Mouse (Mus musculus): ENCODE results near the gene Gucd1. TPM values are rescaled to one million over a fixed set of nuclear protein-coding genes. Genes with fewer than 3 reads are reported as not detected.

Gene Gucd1
- polyA plus RNA-seq, 1 experiment from 2014 or later, result 19.6 TPM

GRCm38 (mm10) chr10:75558515-75558914 lies 40.7 kb upstream of the Gucd1 start:
- 21% methylated on average over 3 of the region's 3 CpGs for WGBS
- ATAC-seq (ENCODE audit: low read depth), result 0 out of 2 replicates have a peak, but pooled peaks have one; percentile 9
- H3K9me3 ChIP-seq, result no peaks in the 10 kb centered on the region
- H3K27ac ChIP-seq (replicated peaks), result peak overlapping the region; percentile 96
- peaks cover 57% of the 10 kb centered on the region for H3K4me1 ChIP-seq (replicated peaks)
- H3K36me3 ChIP-seq, result peaks cover 33% of the 10 kb centered on the region
- peak overlapping the region; percentile 95 for H3K9ac ChIP-seq
- peak overlapping the region; percentile 67 for H3K4me3 ChIP-seq
- H3K27me3 ChIP-seq, result peaks cover 25% of the 10 kb centered on the region
- H3K4me2 ChIP-seq, result peak overlapping the region; percentile 70

- peaks cover 53% of the 10 kb centered on the region for H3K4me1 ChIP-seq (replicated peaks)
- no peaks in the 10 kb centered on the region for H3K9me3 ChIP-seq
- no peak overlapping the region for H3K4me3 ChIP-seq
- H3K36me3 ChIP-seq, result peaks cover 41% of the 10 kb centered on the region
- ATAC-seq (ENCODE audit: low read depth), result peak; percentile 54
- H3K27ac ChIP-seq (replicated peaks), result peak overlapping the region; percentile 77
- H3K9ac ChIP-seq, result 0 out of 2 replicates have a peak overlapping the region, but pooled peaks have one; percentile 22
- H3K27me3 ChIP-seq, result peaks cover 5% of the 10 kb centered on the region
- H3K4me2 ChIP-seq, result no peak overlapping the region
- 35% methylated on average over 9 of the region's 9 CpGs for WGBS
Measured at GRCm38 (mm10) chr10:75556026-75556425, 38.3 kb upstream of the Gucd1 start.

- Histone ChIP-seq H3K4me2 (no peak overlapping the region), H3K4me1 (replicated peaks) (peaks cover 49% of the 10 kb centered on the region), H3K4me3 (no peak overlapping the region), H3K9ac (no peak overlapping the region), H3K27me3 (peaks cover under 1% of the 10 kb centered on the region), H3K27ac (replicated peaks) (peak overlapping the region; percentile 77), H3K9me3 (no peaks in the 10 kb centered on the region), H3K36me3 (peaks cover 41% of the 10 kb centered on the region)
- ATAC-seq (ENCODE audit: low read depth), result no peak
- 73% methylated on average over 6 of the region's 6 CpGs for WGBS
Measured at GRCm38 (mm10) chr10:75555557-75555956, 37.8 kb upstream of the Gucd1 start.

- no peak overlapping the region for H3K9ac ChIP-seq
- 92% methylated on average over 8 of the region's 8 CpGs for WGBS
- no peak overlapping the region for H3K4me3 ChIP-seq
Measured at GRCm38 (mm10) chr10:75554090-75554489, 36.3 kb upstream of the Gucd1 start.

GRCm38 (mm10) chr10:75552701-75553450 lies 35.1 kb upstream of the Gucd1 start:
- H3K4me3 ChIP-seq, result no peak overlapping the region
- no peaks in the 10 kb centered on the region; the same call in 1 of the 2 replicates for H3K27me3 ChIP-seq
- no peaks in the 10 kb centered on the region for H3K9me3 ChIP-seq
- H3K4me2 ChIP-seq, result no peak overlapping the region
- H3K9ac ChIP-seq, result no peak overlapping the region
- H3K36me3 ChIP-seq, result peaks cover 41% of the 10 kb centered on the region
- WGBS, result 72% methylated on average over 13 of the region's 13 CpGs
- ATAC-seq (ENCODE audit: low read depth), result no peak
- H3K27ac ChIP-seq (replicated peaks), result no peak overlapping the region
- H3K4me1 ChIP-seq (replicated peaks), result peaks cover 31% of the 10 kb centered on the region

More at GRCm38 (mm10) chr10:75554090-75554489, 36.3 kb upstream of the Gucd1 start:
- H3K27ac ChIP-seq (replicated peaks), result no peak overlapping the region
- peaks cover 37% of the 10 kb centered on the region for H3K4me1 ChIP-seq (replicated peaks)
- no peaks in the 10 kb centered on the region for H3K9me3 ChIP-seq
- no peak overlapping the region for H3K4me2 ChIP-seq
- no peak for ATAC-seq (ENCODE audit: low read depth)
- no peaks in the 10 kb centered on the region; the same call in 1 of the 2 replicates for H3K27me3 ChIP-seq
- H3K36me3 ChIP-seq, result peaks cover 41% of the 10 kb centered on the region

GRCm38 (mm10) chr10:75552106-75552505 lies 34.3 kb upstream of the Gucd1 start:
- no peak for ATAC-seq (ENCODE audit: low read depth)
- peaks cover 40% of the 10 kb centered on the region for H3K36me3 ChIP-seq

GRCm38 (mm10) chr10:75551175-75551574 lies 33.4 kb upstream of the Gucd1 start:
- no peak overlapping the region for H3K27ac ChIP-seq (replicated peaks)
- ATAC-seq (ENCODE audit: low read depth), result no peak
- H3K9me3 ChIP-seq, result no peaks in the 10 kb centered on the region
- WGBS, result 45% methylated on average over 12 of the region's 12 CpGs
- peaks cover 14% of the 10 kb centered on the region for H3K4me1 ChIP-seq (replicated peaks)
- no peak overlapping the region for H3K9ac ChIP-seq
- no peak overlapping the region for H3K4me3 ChIP-seq
- H3K4me2 ChIP-seq, result no peak overlapping the region
- no peaks in the 10 kb centered on the region; the same call in 1 of the 2 replicates for H3K27me3 ChIP-seq
- H3K36me3 ChIP-seq, result peaks cover 31% of the 10 kb centered on the region

More at GRCm38 (mm10) chr10:75552106-75552505, 34.3 kb upstream of the Gucd1 start:
- no peak overlapping the region for H3K4me3 ChIP-seq
- H3K4me1 ChIP-seq (replicated peaks), result peaks cover 24% of the 10 kb centered on the region
- H3K27ac ChIP-seq (replicated peaks), result no peak overlapping the region
- 86% methylated on average over 2 of the region's 2 CpGs for WGBS
- no peak overlapping the region for H3K9ac ChIP-seq
- no peaks in the 10 kb centered on the region; the same call in 1 of the 2 replicates for H3K27me3 ChIP-seq
- H3K4me2 ChIP-seq, result no peak overlapping the region
- no peaks in the 10 kb centered on the region for H3K9me3 ChIP-seq

GRCm38 (mm10) chr10:75549886-75550285 lies 32.1 kb upstream of the Gucd1 start:
- H3K4me1 ChIP-seq (replicated peaks), result peaks cover 6% of the 10 kb centered on the region; the same call in 1 of the 2 replicates
- no peak overlapping the region for H3K4me2 ChIP-seq
- H3K36me3 ChIP-seq, result peaks cover 18% of the 10 kb centered on the region
- 63% methylated on average over 7 of the region's 7 CpGs for WGBS
- H3K9ac ChIP-seq, result no peak overlapping the region
- no peaks in the 10 kb centered on the region; the same call in 1 of the 2 replicates for H3K27me3 ChIP-seq
- no peak overlapping the region for H3K4me3 ChIP-seq
- H3K9me3 ChIP-seq, result peaks cover 8% of the 10 kb centered on the region; the same call in 1 of the 2 replicates
- ATAC-seq (ENCODE audit: low read depth), result no peak
- H3K27ac ChIP-seq (replicated peaks), result no peak overlapping the region

GRCm38 (mm10) chr10:75548486-75548885 lies 30.7 kb upstream of the Gucd1 start:
- Histone ChIP-seq H3K27ac (replicated peaks) (no peak overlapping the region), H3K27me3 (no peaks in the 10 kb centered on the region; the same call in 1 of the 2 replicates), H3K4me3 (no peak overlapping the region), H3K9me3 (peaks cover 17% of the 10 kb centered on the region; the same call in 1 of the 2 replicates), H3K4me2 (peak overlapping the region; percentile 0; the same call in 1 of the 2 replicates), H3K36me3 (peaks cover 8% of the 10 kb centered on the region), H3K4me1 (replicated peaks) (peaks cover 6% of the 10 kb centered on the region; the same call in 1 of the 2 replicates), H3K9ac (no peak overlapping the region)
- ATAC-seq (ENCODE audit: low read depth), result peak; percentile 80
- WGBS, result 33% methylated on average over 14 of the region's 14 CpGs

- Histone ChIP-seq H3K9me3 (peaks cover 17% of the 10 kb centered on the region; the same call in 1 of the 2 replicates), H3K9ac (no peak overlapping the region), H3K36me3 (peaks cover 2% of the 10 kb centered on the region), H3K27ac (replicated peaks) (no peak overlapping the region), H3K4me1 (replicated peaks) (peaks cover 6% of the 10 kb centered on the region; the same call in 1 of the 2 replicates), H3K4me2 (0 out of 2 replicates have a peak overlapping the region, but pooled peaks have one; percentile 0), H3K4me3 (no peak overlapping the region), H3K27me3 (no peaks in the 10 kb centered on the region; the same call in 1 of the 2 replicates)
- peak; percentile 48; the same call in 1 of the 2 replicates for ATAC-seq (ENCODE audit: low read depth)
- WGBS, result 62% methylated on average over 7 of the region's 7 CpGs
Measured at GRCm38 (mm10) chr10:75547901-75548300, 30.1 kb upstream of the Gucd1 start.

- peaks cover 48% of the 10 kb centered on the region for H3K36me3 ChIP-seq
- H3K27ac ChIP-seq (replicated peaks), result no peak overlapping the region
- ATAC-seq (ENCODE audit: low read depth), result no peak
- 92% methylated on average over 5 of the region's 5 CpGs for WGBS
- no peak overlapping the region for H3K9ac ChIP-seq
- no peaks in the 10 kb centered on the region for H3K4me1 ChIP-seq (replicated peaks)
- no peak overlapping the region for H3K4me3 ChIP-seq
- no peak overlapping the region for H3K4me2 ChIP-seq
- H3K9me3 ChIP-seq, result no peaks in the 10 kb centered on the region
- H3K27me3 ChIP-seq, result no peaks in the 10 kb centered on the region
Measured at GRCm38 (mm10) chr10:75536123-75536522, 18.4 kb upstream of the Gucd1 start.

GRCm38 (mm10) chr10:75535423-75535822 lies 17.7 kb upstream of the Gucd1 start:
- Histone ChIP-seq H3K36me3 (peaks cover 48% of the 10 kb centered on the region), H3K9ac (no peak overlapping the region), H3K4me1 (replicated peaks) (no peaks in the 10 kb centered on the region), H3K27me3 (no peaks in the 10 kb centered on the region), H3K27ac (replicated peaks) (no peak overlapping the region), H3K9me3 (no peaks in the 10 kb centered on the region), H3K4me2 (no peak overlapping the region), H3K4me3 (no peak overlapping the region)
- 91% methylated on average over 2 of the region's 2 CpGs for WGBS
- no peak for ATAC-seq (ENCODE audit: low read depth)

Data from neural tube, embryonic 13.5 days (tissue).